Mouse (Mus musculus): Measurements from ENCODE around the gene Nrp2.

DNA sequence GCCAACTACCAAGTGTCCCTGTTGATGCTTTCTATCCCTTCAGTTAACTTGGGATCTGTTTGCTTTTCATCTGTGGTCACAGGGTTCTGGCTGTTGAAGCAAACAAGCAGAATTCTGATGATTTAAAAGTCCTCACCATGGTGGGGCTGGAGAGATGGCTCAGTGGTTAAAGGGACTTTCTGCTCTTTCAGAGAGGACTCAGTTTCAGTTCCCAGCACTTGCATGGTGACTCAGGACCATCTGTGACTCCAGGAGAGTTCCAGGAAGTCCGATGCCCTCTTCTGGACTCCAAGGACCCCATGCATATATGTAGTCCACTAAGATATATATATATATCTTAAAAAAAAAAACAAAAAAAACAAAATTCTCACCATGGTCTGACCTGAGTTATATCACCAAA, 11.9 kb downstream of the Nrp2 start:
- TF ChIP-seq EP300 (IDR thresholded peaks at IDR 0.05; ENCODE audit: low read depth) (no peak), CTCF (IDR thresholded peaks at IDR 0.05; ENCODE audit: low read depth) (no peak)

Data from heart, postnatal 0 days (tissue).